35 mouse cellular contexts compared by ENCODE assay signal in the genomic region with DNA sequence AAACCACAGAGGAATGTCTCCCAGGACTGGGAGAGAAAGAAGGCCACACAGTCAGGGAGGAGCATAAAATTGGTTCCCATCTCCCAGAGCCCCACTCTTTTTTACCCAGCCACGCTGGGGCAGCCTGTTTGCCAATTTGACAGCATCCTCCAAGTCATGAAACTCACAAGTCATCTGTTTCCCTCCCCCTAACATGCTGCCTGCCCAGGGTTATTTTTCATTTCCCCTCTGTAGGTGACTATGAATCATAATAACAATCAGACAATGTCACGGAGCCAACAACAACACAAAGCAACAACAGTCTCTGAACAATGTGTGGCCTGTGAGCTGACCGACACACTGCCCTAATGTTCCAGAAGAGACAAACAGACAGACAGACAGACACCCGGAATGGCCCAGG. TPM values are rescaled to one million over a fixed set of nuclear protein-coding genes. Genes with fewer than 3 reads are reported as not detected.
A peak's percentile ranks its signal among the peaks of the same experiment; 100 is the strongest.
DNase-seq lines count a peak whose midpoint lies in the region; ATAC-seq and TF ChIP-seq lines count a peak whose summit lies in the region.
"Had no signal": no experiment of that assay in that cellular context is flagged by ENCODE, and none has a peak within 500 bp of the region (broad histone marks: within the 10 kb centered on the region; RNA-seq: fewer than 3 reads in every experiment).

No protein-coding gene starts in this region.

- no peak overlapping the region for H3K4me3 ChIP-seq in kidney, embryonic 14.5 days (ENCODE audit: low read length)
- no peak overlapping the region for H3K4me3 ChIP-seq in left cerebral cortex, adult 2 months
- H3K4me3 ChIP-seq: erythroblast, embryonic 14.5 days; forebrain, embryonic 12.5 days; heart, embryonic 10.5 days; heart, embryonic 15.5 days; hindbrain, embryonic 12.5 days; limb, embryonic 10.5 days; limb, embryonic 15.5 days; liver, embryonic 13.5 days; megakaryocyte, embryonic 14.5 days; midbrain, embryonic 13.5 days had no signal

- H3K4me2 ChIP-seq in kidney, embryonic 14.5 days (replicated peaks; ENCODE audit: low read depth, low read length) = no peak overlapping the region
- H3K4me2 ChIP-seq: forebrain, embryonic 12.5 days; heart, embryonic 15.5 days; hindbrain, embryonic 12.5 days; limb, embryonic 15.5 days; liver, embryonic 13.5 days; midbrain, embryonic 13.5 days had no signal

- peaks cover 6% of the 10 kb centered on the region; the same call in 1 of the 2 replicates for H3K4me1 ChIP-seq in kidney, embryonic 14.5 days (ENCODE audit: control insufficient read depth, insufficient read depth, low read length)
- H3K4me1 ChIP-seq: forebrain, embryonic 12.5 days; hindbrain, embryonic 12.5 days; limb, embryonic 15.5 days; midbrain, embryonic 13.5 days had no signal

- H3K27ac ChIP-seq in kidney, embryonic 14.5 days (ENCODE audit: low read depth, low read length) = no peak overlapping the region
- H3K27ac ChIP-seq in left cerebral cortex, adult 2 months = peak overlapping the region; percentile 0; the same call in 1 of the 2 replicates
- H3K27ac ChIP-seq: forebrain, embryonic 12.5 days; heart, embryonic 10.5 days; hindbrain, embryonic 12.5 days; limb, embryonic 10.5 days; limb, embryonic 15.5 days; liver, embryonic 13.5 days; midbrain, embryonic 13.5 days had no signal

- DNase-seq in kidney, adult 8-10 months = no peak
- no peak for DNase-seq in left cerebral cortex, adult 2 months (ENCODE audit: extremely low spot score in 1 of 2, low spot score in 2 of 2)
- no peak for DNase-seq in left cerebral cortex, adult 9 months (ENCODE audit: low spot score in 2 of 2)
- peak; percentile 38 for DNase-seq in brain, adult 2 months (ENCODE audit: low read depth, low spot score)
- no peak for DNase-seq in natural killer cell, adult 2 months (ENCODE audit: low spot score in 2 of 2)
- DNase-seq in urinary bladder, postnatal 14 days (ENCODE audit: low spot score) = no peak
- DNase-seq: adrenal gland, adult 8-10 months; cerebellum, adult 11-12 months; cerebellum, postnatal 10 days; forebrain, postnatal 0 days; gastrocnemius, postnatal 14 days; kidney, postnatal 10 days; liver, embryonic 13.5 days; lung, adult 18-20 months; lung, postnatal 4 days; retina, postnatal 1 day; right cerebral cortex, postnatal 14 days; thymus, postnatal 14 days had no signal

- 65% methylated on average over 4 of the region's 4 CpGs for WGBS in kidney, embryonic 14.5 days

- H3K9me3 ChIP-seq in kidney, embryonic 14.5 days (ENCODE audit: control insufficient read depth, low read length) = peaks cover 2% of the 10 kb centered on the region; the same call in 1 of the 2 replicates
- H3K9me3 ChIP-seq: forebrain, embryonic 12.5 days; heart, embryonic 10.5 days; heart, embryonic 15.5 days; limb, embryonic 10.5 days; limb, embryonic 15.5 days; liver, embryonic 13.5 days had no signal

- H3K9ac ChIP-seq in kidney, embryonic 14.5 days (ENCODE audit: low read depth, low read length) = no peak overlapping the region
- H3K9ac ChIP-seq: forebrain, embryonic 12.5 days; forebrain, postnatal 0 days; heart, embryonic 15.5 days; hindbrain, embryonic 12.5 days; limb, embryonic 15.5 days; liver, embryonic 13.5 days; midbrain, embryonic 13.5 days had no signal

- no peak for TF ChIP-seq CTCF in left cerebral cortex, adult 2 months (IDR thresholded peaks at IDR 0.05)

- no peaks in the 10 kb centered on the region for H3K36me3 ChIP-seq in kidney, embryonic 14.5 days (ENCODE audit: control insufficient read depth, insufficient read depth, low read length)

- H3K27me3 ChIP-seq in kidney, embryonic 14.5 days (ENCODE audit: control insufficient read depth, insufficient read depth, low read length) = no peaks in the 10 kb centered on the region
- H3K27me3 ChIP-seq: forebrain, embryonic 12.5 days; heart, embryonic 15.5 days; hindbrain, embryonic 12.5 days; limb, embryonic 15.5 days; liver, embryonic 13.5 days; midbrain, embryonic 13.5 days had no signal

- intact Hi-C loops in left cerebral cortex, adult 2 months (cut with DNase I) = no loop called here

- 0 out of 2 replicates have a peak, but pooled peaks have one; percentile 43 for ATAC-seq in kidney, embryonic 14.5 days (ENCODE audit: low FRiP score, low TSS enrichment)
- ATAC-seq: activated CD4-positive, CD25-positive, alpha-beta regulatory T cell, adult 4 months; CD4-positive, CD25-positive, alpha-beta regulatory T cell, adult 4 months; forebrain, postnatal 0 days; intestine, embryonic 16.5 days; lung, postnatal 0 days; midbrain, embryonic 13.5 days had no signal

RNA-seq across cellular contexts. Expression of gene Napepld, which starts 21.2 kb away (rescaled TPM):
- 7.2 and 8.2 TPM in 2 replicates for polyA plus RNA-seq in kidney, embryonic 14.5 days (2014; fragmentation: Nextera tagmentation; extraction: Ambion mirVana)
- 10 to 100 TPM; 13.5 to 15.5 TPM for total RNA-seq in left cerebral cortex, adult 2 months (2021)

RNA-seq across cellular contexts. Expression of gene Armc10, which starts 34.4 kb away (rescaled TPM):
- 67.0 and 77.1 TPM in 2 replicates for polyA plus RNA-seq in kidney, embryonic 14.5 days (2014; fragmentation: Nextera tagmentation; extraction: Ambion mirVana)
- 10 to 100 TPM; 19.2 to 20.9 TPM for total RNA-seq in left cerebral cortex, adult 2 months (2021)

RNA-seq across cellular contexts. Expression of gene Fbxl13, which starts 34.6 kb away (rescaled TPM):
- polyA plus RNA-seq in kidney, embryonic 14.5 days (2014; fragmentation: Nextera tagmentation; extraction: Ambion mirVana) = 0.43 TPM in 2 replicates
- under 1 TPM; 0.18 to 0.19 TPM for total RNA-seq in left cerebral cortex, adult 2 months (2021)
- total RNA-seq: granulocyte monocyte progenitor cell, adult 5-6 weeks; heart, postnatal 25 days had no signal
- polyA plus RNA-seq: activated CD4-positive, CD25-positive, alpha-beta regulatory T cell, adult 4 months; CD4-positive, CD25-positive, alpha-beta regulatory T cell, adult 4 months; erythroblast, embryonic 14.5 days; limb, embryonic 15.5 days; small intestine, adult 2 months had no signal

RNA-seq across cellular contexts. Expression of gene Pmpcb, which starts 56.9 kb away (rescaled TPM):
- 95.9 and 101 TPM in 2 replicates for polyA plus RNA-seq in kidney, embryonic 14.5 days (2014; fragmentation: Nextera tagmentation; extraction: Ambion mirVana)
- 10 to 100 TPM; 66.8 to 68.7 TPM for total RNA-seq in left cerebral cortex, adult 2 months (2021)
